Mouse (Mus musculus) forebrain, embryonic 10.5 days (tissue): ENCODE measurements around the gene Fam25c. TPM values are rescaled to one million over a fixed set of nuclear protein-coding genes. Genes with fewer than 3 reads are reported as not detected.
"Not testable (repeated sequence)": the region's sequence is repeated elsewhere in the genome, so short reads cannot be mapped to it uniquely, and the experiment has no call there.

Experiments used
- DNase-seq: peaks from one replicate; pipeline ENCODE4 v3.0.0-alpha.2; 2017; ENCODE audit warnings: low spot score; ENCODE audit errors: extremely low spot score
- H3K27ac ChIP-seq: fragments of 300-500 bp; sonication (generic); 2 replicates; pipeline ENCODE4 v1.5.1; 2016; ENCODE audit warnings: mild to moderate bottlenecking
- H3K27me3 ChIP-seq: fragments of 300-500 bp; sonication (generic); 2 replicates; pipeline ENCODE4 v1.6.1; 2016; ENCODE audit warnings: mild to moderate bottlenecking; ENCODE audit not compliant: poor library complexity, severe bottlenecking
- H3K36me3 ChIP-seq: fragments of 300-500 bp; sonication (generic); replicated peaks from 2 replicates; pipeline ENCODE4 v1.6.1; 2016; ENCODE audit warnings: mild to moderate bottlenecking, moderate library complexity
- H3K4me1 ChIP-seq: fragments of 300-500 bp; sonication (generic); 2 replicates; pipeline ENCODE4 v1.6.1; 2016
- H3K4me3 ChIP-seq: fragments of 300-500 bp; sonication (generic); 2 replicates; pipeline ENCODE4 v1.5.1; 2016; ENCODE audit warnings: mild to moderate bottlenecking, moderate library complexity
- H3K9me3 ChIP-seq: fragments of 300-500 bp; sonication (generic); 2 replicates; pipeline ENCODE4 v1.6.1; 2016; ENCODE audit warnings: mild to moderate bottlenecking, moderate library complexity
- WGBS: fragments of 180-500 bp; shearing (Covaris S2); methylation state at CpG from one replicate; pipeline ENCODE4 v1.1.7; 2016; 5-methylcytosine and 5-hydroxymethylcytosine counted together
- polyA plus RNA-seq: library from polyadenylated mRNA; unstranded; fragments of >200 nt; fragmentation: Nextera tagmentation; extraction: Ambion mirVana; gene quantifications from 2 replicates; pipeline ENCODE4 v1.2.1, GENCODE M21; 2016

Gene Fam25c
- polyA plus RNA-seq, 1 experiment from 2014 or later, result not detected

DNA sequence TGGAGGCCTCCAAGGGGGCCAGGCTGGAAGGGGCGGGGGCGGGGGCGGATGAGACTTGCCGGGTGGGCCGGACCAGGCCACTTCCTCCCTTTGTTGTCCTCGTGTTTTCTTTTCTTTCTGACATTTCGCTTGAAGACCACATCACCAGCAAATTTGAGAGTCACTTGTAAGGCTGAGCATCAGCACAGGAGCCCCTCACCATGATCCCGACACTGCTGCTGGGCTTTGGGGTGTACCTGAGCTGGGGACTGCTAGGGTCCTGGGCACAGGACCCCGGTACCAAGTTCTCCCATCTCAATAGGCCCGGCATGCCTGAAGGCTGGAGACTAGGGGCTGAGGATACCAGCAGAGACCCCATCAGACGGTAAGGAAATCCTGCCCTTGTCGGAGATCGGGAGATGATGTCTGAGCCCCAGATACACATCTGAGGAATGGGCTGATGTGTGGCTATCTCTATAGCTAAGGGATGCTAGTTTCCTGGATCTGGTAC, 20.2 kb upstream of the Fam25c start, which contains the start of gene Mmrn2:
Gene Mmrn2, plus strand, starts transcription at position 51 of the 490 bp plus-strand sequence.
- peaks cover 21% of the 10 kb centered on the region for H3K4me1 ChIP-seq
- no peaks in the 10 kb centered on the region for H3K9me3 ChIP-seq
- no peaks in the 10 kb centered on the region for H3K27me3 ChIP-seq
- peak within 1 kb of the TSS; percentile 40; the same call in 1 of the 2 replicates for H3K27ac ChIP-seq
- WGBS, result 83% methylated on average over 13 of the region's 13 CpGs
- peak within 1 kb of the TSS; percentile 23 for H3K4me3 ChIP-seq
- H3K36me3 ChIP-seq, result no peaks in the 10 kb centered on the region
- DNase-seq, result no peak

- Histone ChIP-seq H3K9me3 (no peaks in the 10 kb centered on the region), H3K4me1 (peaks cover 21% of the 10 kb centered on the region), H3K27me3 (no peaks in the 10 kb centered on the region), H3K4me3 (peak within 1 kb of the TSS; percentile 23; the same call in 1 of the 2 replicates), H3K27ac (no peak within 1 kb of the TSS), H3K36me3 (no peaks in the 10 kb centered on the region)
- DNase-seq, result no peak
- 81% methylated on average over 10 of the region's 10 CpGs for WGBS
Observed at GRCm38 (mm10) chr14:34374577-34374976, 19.3 kb upstream of the Fam25c start, which contains the start of gene Sncg. Gene Sncg, minus strand, starts transcription at chr14:34374789.

- Histone ChIP-seq H3K27me3 (no peaks in the 10 kb centered on the region), H3K36me3 (no peaks in the 10 kb centered on the region), H3K27ac (no peak overlapping the region), H3K4me1 (peaks cover 16% of the 10 kb centered on the region), H3K4me3 (no peak overlapping the region), H3K9me3 (no peaks in the 10 kb centered on the region)
- 76% methylated on average over 6 of the region's 6 CpGs for WGBS
- no peak for DNase-seq
Observed at GRCm38 (mm10) chr14:34373581-34373980, 18.3 kb upstream of the Fam25c start.

DNA sequence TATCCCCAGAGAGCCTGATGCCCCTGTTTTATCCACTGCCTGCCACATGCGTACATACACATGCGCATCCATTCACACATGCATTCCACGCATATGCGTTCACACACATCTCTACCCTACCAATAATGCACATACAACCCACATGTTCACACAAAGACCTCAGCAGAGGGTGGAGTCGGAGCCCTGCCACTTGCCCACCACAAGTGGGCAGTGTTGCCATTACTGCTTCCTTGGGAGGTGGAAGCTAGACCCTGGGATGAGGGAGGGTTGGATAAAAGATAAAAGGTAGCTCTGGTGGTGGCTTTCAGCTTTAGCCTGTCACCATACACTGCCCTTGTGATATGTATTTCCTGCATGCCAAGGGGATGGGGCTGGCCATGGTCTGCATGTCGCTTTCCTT, 17.4 kb upstream of the Fam25c start:
- Histone ChIP-seq H3K36me3 (no peaks in the 10 kb centered on the region), H3K27ac (no peak overlapping the region), H3K4me1 (peaks cover 10% of the 10 kb centered on the region), H3K4me3 (no peak overlapping the region), H3K27me3 (no peaks in the 10 kb centered on the region), H3K9me3 (no peaks in the 10 kb centered on the region)
- 87% methylated on average over 6 of the region's 6 CpGs for WGBS
- DNase-seq, result no peak

DNA sequence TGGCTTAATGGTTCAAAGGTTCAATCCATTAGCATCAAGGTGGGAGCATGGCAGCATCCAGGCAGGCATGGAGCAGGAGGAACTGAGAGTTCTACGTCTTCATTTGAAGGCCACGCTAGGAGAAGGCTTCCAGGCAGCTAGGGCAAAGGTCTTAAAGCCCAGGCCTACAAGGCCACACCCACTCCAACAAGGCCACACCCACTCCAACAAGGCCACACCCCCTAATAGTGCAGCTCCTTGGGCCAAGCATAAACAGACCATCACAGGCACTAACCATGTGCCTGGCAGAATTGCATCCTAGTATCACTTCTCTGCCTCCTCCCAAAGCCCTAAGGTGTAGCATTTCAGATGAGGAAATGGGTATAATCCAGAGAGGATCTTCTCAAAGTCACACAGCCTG, 16.5 kb upstream of the Fam25c start:
- no peak for DNase-seq
- Histone ChIP-seq H3K36me3 (no peaks in the 10 kb centered on the region), H3K9me3 (no peaks in the 10 kb centered on the region), H3K27me3 (no peaks in the 10 kb centered on the region), H3K4me3 (no peak overlapping the region), H3K27ac (no peak overlapping the region), H3K4me1 (peaks cover 10% of the 10 kb centered on the region)
- WGBS, result 86% methylated on average over 2 of the region's 2 CpGs

DNA sequence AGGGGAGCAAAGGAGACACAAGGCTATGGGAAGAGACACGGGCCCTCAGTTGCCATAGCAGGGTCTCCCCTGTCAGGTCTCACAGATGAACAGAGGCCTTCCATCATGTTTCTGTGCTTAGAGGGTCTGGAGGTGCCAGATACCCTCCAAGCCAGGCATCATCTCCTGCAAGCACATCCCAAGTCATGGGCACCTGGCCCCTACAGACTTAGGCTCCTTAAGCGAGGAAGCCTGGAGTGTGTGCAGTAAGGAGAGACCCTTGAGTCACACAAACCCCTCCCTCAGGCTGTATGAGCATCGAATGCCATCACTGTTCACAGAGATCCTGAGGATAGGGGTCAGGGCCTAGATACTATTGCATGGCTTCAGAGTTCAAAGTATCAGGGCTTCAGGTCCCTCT, 15.7 kb upstream of the Fam25c start:
- no peak for DNase-seq
- no peaks in the 10 kb centered on the region for H3K27me3 ChIP-seq
- H3K9me3 ChIP-seq, result no peaks in the 10 kb centered on the region
- H3K27ac ChIP-seq, result no peak overlapping the region
- H3K4me3 ChIP-seq, result no peak overlapping the region
- H3K4me1 ChIP-seq, result peaks cover 10% of the 10 kb centered on the region
- no peaks in the 10 kb centered on the region for H3K36me3 ChIP-seq
- whole genome bisulfite sequencing, result 90% methylated on average over 3 of the region's 3 CpGs

DNA sequence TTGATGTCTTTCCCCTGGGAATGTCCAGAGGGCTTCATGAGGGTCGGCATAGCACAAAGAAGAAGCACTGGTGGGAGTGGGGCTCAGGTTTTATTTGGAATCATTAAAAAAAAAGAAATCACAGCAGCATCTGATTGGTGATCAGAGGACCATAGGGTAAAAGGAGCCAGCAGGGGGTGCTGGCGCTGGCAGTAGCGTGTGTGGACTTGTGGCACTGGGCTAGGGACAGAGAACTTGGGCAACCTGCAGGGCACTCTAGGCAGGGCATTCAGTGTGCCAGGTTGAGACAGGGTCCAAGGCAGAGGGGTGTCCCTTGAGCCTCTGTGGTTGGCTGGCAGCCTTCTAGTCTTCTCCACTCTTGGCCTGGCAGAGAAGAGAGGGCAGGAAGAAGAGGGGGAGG, 15.0 kb upstream of the Fam25c start:
- H3K4me1 ChIP-seq, result peaks cover 8% of the 10 kb centered on the region
- no peak overlapping the region for H3K27ac ChIP-seq
- no peak overlapping the region for H3K4me3 ChIP-seq
- H3K36me3 ChIP-seq, result no peaks in the 10 kb centered on the region
- no peak for DNase-seq
- 0 out of 2 replicates have a peak, but pooled peaks cover 4% of the 10 kb centered on the region for H3K9me3 ChIP-seq
- H3K27me3 ChIP-seq, result no peaks in the 10 kb centered on the region
- 60% methylated on average over 3 of the region's 3 CpGs for WGBS

- Histone ChIP-seq H3K4me1 (peaks cover 18% of the 10 kb centered on the region), H3K9me3 (0 out of 2 replicates have a peak, but pooled peaks cover 6% of the 10 kb centered on the region), H3K4me3 (no peak overlapping the region), H3K36me3 (no peaks in the 10 kb centered on the region), H3K27me3 (peaks cover 35% of the 10 kb centered on the region), H3K27ac (no peak overlapping the region)
- no peak for DNase-seq
- WGBS, result 92% methylated on average over 2 of the region's 2 CpGs
Observed at GRCm38 (mm10) chr14:34365147-34365507, 9.9 kb upstream of the Fam25c start.

DNA sequence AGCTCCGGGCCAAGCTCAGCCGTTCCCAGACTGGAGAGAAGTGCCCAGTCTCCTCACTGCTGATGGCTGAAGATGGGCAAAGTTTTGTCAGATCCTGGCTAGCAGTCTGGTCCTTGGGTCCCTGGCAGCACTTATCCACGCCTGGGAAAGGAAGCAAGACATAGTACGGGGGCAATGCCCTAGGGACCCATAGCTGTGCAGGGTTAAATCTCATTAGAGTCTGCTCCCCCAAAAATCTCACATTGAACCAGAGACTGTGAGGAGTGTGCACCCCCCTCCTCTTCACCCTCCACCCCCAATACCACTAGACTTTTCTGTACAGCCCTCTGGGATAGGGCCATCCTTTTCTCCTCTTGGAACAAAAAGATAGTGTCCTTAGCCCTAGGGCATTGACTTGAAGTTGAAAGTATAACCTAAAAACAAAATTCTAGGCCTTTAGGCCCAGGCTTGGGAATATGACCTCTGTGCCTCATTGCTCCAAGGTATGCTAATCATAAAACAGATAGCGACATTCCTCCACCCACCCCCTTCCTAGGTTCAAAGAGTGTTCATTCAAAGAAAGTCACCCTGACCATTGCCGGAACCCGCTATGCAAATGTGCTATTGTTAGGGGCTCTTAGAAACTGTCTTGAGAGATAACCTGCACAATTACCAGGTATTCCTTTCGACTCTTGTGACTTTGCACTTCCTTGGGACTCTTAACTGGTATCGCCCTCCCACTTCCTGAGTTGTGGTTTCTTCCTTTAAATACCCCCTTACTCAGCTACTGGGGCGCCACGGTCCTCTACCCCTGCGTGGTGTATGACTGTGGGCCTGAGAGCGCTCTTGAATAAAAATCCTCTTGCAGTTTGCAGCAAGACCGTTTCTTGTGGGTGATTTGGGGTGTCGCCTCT, 9.3 kb upstream of the Fam25c start:
- WGBS, result 79% methylated on average over 15 of the region's 15 CpGs
- H3K36me3 ChIP-seq, DNase-seq, H3K9me3 ChIP-seq: not testable (repeated sequence)
- Histone ChIP-seq H3K4me1 (peaks cover 18% of the 10 kb centered on the region), H3K27me3 (peaks cover 35% of the 10 kb centered on the region), H3K4me3 (peak overlapping the region; percentile 57), H3K27ac (peak overlapping the region; percentile 71; the same call in 1 of the 2 replicates)

DNA sequence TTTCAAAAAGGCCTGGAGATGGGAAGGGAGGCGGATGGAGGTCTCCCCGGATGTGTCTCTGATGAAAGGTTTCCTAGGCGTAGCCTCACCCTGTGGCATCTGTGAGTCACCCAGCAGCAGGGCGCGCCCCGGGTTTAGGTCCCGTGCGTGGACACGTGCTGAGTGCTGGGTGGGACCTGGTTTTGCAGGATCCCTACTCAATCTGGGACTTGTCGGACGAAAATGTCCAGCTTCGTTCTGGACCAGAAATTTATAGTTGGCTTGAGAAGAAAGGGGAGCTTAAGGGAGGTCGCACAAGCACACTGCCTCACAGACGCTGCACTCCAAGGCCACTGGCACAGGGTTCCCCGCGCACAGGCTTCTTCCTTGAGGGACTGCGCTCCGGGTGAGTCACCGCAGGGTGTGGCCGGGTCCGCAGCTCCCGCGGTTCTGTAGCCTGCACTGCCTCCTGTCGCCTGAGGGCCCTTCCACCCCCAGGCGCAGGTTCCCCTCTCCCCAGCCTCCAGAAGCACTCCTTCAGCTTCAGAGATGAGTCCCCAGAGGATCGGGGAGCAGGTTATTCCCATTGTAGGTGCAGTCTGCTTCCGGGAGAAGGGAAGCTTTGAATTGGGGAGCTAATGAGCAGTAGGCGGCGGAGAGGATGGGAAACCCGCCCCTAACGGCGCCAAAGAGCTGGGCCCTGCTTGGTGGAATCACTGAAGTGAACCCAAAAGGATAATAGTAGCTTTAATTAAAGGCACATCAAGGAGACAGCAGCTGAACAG, 8.4 kb upstream of the Fam25c start:
- H3K27me3 ChIP-seq, result peaks cover 35% of the 10 kb centered on the region
- peak; percentile 50 for DNase-seq
- no peaks in the 10 kb centered on the region for H3K36me3 ChIP-seq
- peak overlapping the region; percentile 57 for H3K4me3 ChIP-seq
- WGBS, result 3% methylated on average over 32 of the region's 32 CpGs
- H3K4me1 ChIP-seq, result peaks cover 24% of the 10 kb centered on the region
- H3K27ac ChIP-seq, result peak overlapping the region; percentile 71
- 0 out of 2 replicates have a peak, but pooled peaks cover 6% of the 10 kb centered on the region for H3K9me3 ChIP-seq

GRCm38 (mm10) chr14:34362726-34363445, 7.7 kb upstream of the Fam25c start:
- H3K4me3 ChIP-seq, result peak overlapping the region; percentile 57
- WGBS, result 31% methylated on average over 18 of the region's 18 CpGs
- peaks cover 27% of the 10 kb centered on the region for H3K4me1 ChIP-seq
- 0 out of 2 replicates have a peak, but pooled peaks cover 6% of the 10 kb centered on the region for H3K9me3 ChIP-seq
- peaks cover 35% of the 10 kb centered on the region for H3K27me3 ChIP-seq
- 0 out of 2 replicates have a peak overlapping the region, but pooled peaks have one; percentile 71 for H3K27ac ChIP-seq
- H3K36me3 ChIP-seq, result no peaks in the 10 kb centered on the region
- peak; percentile 43 for DNase-seq

DNA sequence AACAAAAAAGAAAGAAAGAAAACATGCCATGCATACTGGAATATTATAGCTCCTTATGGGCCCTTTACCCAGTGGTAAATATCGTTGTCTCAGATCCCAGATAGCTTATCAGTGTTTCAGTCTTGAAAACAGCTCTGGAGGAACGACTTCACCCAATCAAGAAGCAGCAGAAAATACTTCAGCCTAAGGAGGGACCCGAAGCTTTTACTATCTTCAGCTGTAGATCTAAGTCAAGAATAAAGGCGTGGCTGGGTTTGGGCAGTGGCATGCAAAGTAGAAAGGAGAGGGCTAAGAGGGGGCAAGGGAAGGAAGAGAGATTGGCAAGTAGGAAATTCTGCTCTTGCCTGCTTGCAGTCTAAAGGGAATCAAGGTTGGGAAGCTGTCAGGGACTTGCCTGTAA, 6.9 kb upstream of the Fam25c start:
- Histone ChIP-seq H3K4me3 (no peak overlapping the region), H3K27me3 (peaks cover 35% of the 10 kb centered on the region), H3K36me3 (no peaks in the 10 kb centered on the region), H3K27ac (no peak overlapping the region), H3K9me3 (0 out of 2 replicates have a peak, but pooled peaks cover 6% of the 10 kb centered on the region), H3K4me1 (peaks cover 27% of the 10 kb centered on the region)
- 77% methylated on average over 4 of the region's 4 CpGs for WGBS
- DNase-seq, result no peak
